Mouse (Mus musculus) limb, embryonic 12.5 days (tissue): ENCODE measurements around the gene Mfsd6l. TPM values are rescaled to one million over a fixed set of nuclear protein-coding genes. Genes with fewer than 3 reads are reported as not detected.

Source experiments
- ATAC-seq: fragments of 200-750 bp; cut with Nextera tagmentation; 2 replicates; pipeline ENCODE4 v1.8.0; 2017; ENCODE audit warnings: low read depth, moderate TSS enrichment; ENCODE audit not compliant: insufficient number of reproducible peaks, insufficient read depth, low FRiP score, low TSS enrichment
- H3K27ac ChIP-seq: fragments of 300-500 bp; sonication (generic); 2 replicates; pipeline ENCODE4 v1.5.1; 2016; ENCODE audit warnings: mild to moderate bottlenecking, moderate library complexity
- H3K27me3 ChIP-seq: fragments of 300-500 bp; sonication (generic); 2 replicates; pipeline ENCODE4 v1.6.1; 2016; ENCODE audit warnings: mild to moderate bottlenecking, moderate library complexity
- H3K36me3 ChIP-seq: fragments of 300-500 bp; sonication (generic); 2 replicates; pipeline ENCODE4 v1.6.1; 2016; ENCODE audit warnings: mild to moderate bottlenecking, moderate library complexity
- H3K4me1 ChIP-seq: fragments of 300-500 bp; sonication (generic); replicated peaks from 2 replicates; pipeline ENCODE4 v1.6.1; 2016
- H3K4me2 ChIP-seq: fragments of 300-500 bp; sonication (generic); 2 replicates; pipeline ENCODE4 v1.6.1; 2016; ENCODE audit warnings: mild to moderate bottlenecking, moderate library complexity
- H3K4me3 ChIP-seq: fragments of 300-500 bp; sonication (generic); replicated peaks from 2 replicates; pipeline ENCODE4 v1.5.1; 2016; ENCODE audit warnings: mild to moderate bottlenecking
- H3K9ac ChIP-seq: fragments of 300-500 bp; sonication (generic); replicated peaks from 2 replicates; pipeline ENCODE4 v1.6.1; 2016; ENCODE audit warnings: mild to moderate bottlenecking, moderate library complexity
- H3K9me3 ChIP-seq: fragments of 300-500 bp; sonication (generic); 2 replicates; pipeline ENCODE4 v1.6.1; 2016; ENCODE audit warnings: mild to moderate bottlenecking, moderate library complexity
- WGBS: fragments of 180-500 bp; shearing (Covaris S2); methylation state at CpG from one replicate; pipeline ENCODE4 v1.1.7; 2016; 5-methylcytosine and 5-hydroxymethylcytosine counted together
- polyA plus RNA-seq: library from polyadenylated mRNA; unstranded; fragments of >200 nt; fragmentation: Nextera tagmentation; extraction: Ambion mirVana; gene quantifications from 2 replicates; pipeline ENCODE4 v1.2.1, GENCODE M21; 2016

Mfsd6l gene
- polyA plus RNA-seq, 1 experiment from 2014 or later: not detected

GRCm38 (mm10) chr11:68580566-68580965 is 24.6 kb downstream of the Mfsd6l start:
- no peak overlapping the region for H3K4me3 ChIP-seq
- H3K9me3 ChIP-seq: no peaks in the 10 kb centered on the region
- no peak overlapping the region for H3K4me2 ChIP-seq
- peaks cover 7% of the 10 kb centered on the region for H3K4me1 ChIP-seq
- peak overlapping the region; percentile 45; the same call in 1 of the 2 replicates for H3K27ac ChIP-seq
- H3K27me3 ChIP-seq: no peaks in the 10 kb centered on the region
- H3K9ac ChIP-seq: no peak overlapping the region
- ATAC-seq: no peak
- WGBS: 40% methylated on average over 6 of the region's 6 CpGs
- H3K36me3 ChIP-seq: no peaks in the 10 kb centered on the region

- WGBS: 89% methylated on average over 13 of the region's 13 CpGs
- H3K36me3 ChIP-seq: no peaks in the 10 kb centered on the region
- no peaks in the 10 kb centered on the region for H3K9me3 ChIP-seq
- no peak overlapping the region for H3K27ac ChIP-seq
- no peak overlapping the region for H3K9ac ChIP-seq
- no peak overlapping the region for H3K4me3 ChIP-seq
- H3K27me3 ChIP-seq: no peaks in the 10 kb centered on the region
- no peak overlapping the region for H3K4me2 ChIP-seq
- ATAC-seq: no peak
- peaks cover 7% of the 10 kb centered on the region for H3K4me1 ChIP-seq
These were observed 27.2 kb downstream of the Mfsd6l start for GRCm38 (mm10) chr11:68583225-68583624.

- WGBS: 85% methylated on average over 8 of the region's 8 CpGs
- Histone ChIP-seq H3K4me3 (no peak overlapping the region), H3K27me3 (no peaks in the 10 kb centered on the region), H3K27ac (no peak overlapping the region), H3K4me2 (no peak overlapping the region), H3K4me1 (peaks cover 7% of the 10 kb centered on the region), H3K36me3 (no peaks in the 10 kb centered on the region), H3K9ac (no peak overlapping the region), H3K9me3 (no peaks in the 10 kb centered on the region)
- no peak for ATAC-seq
These were observed 28.0 kb downstream of the Mfsd6l start for GRCm38 (mm10) chr11:68583906-68584480.

DNA sequence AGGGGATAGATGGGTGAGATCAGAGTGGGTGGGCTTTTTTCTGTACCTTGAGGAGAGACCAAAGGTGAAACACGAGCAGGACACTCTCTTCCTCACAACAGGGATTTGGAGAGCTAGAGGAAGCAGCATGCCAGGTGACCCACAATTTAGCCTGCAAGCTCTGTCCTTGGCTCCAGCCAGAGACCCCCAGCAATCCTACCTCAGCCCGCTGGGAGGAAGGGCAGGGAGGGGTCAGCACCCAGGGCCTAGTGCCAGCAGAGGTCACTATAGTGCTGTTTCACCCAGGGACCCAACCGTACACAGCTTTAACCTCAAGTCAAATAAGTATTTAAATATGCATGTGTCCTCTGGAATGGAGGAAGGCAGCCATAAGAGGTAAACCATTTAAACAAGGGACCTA is 29.9 kb downstream of the Mfsd6l start:
- WGBS: 7% methylated on average over 3 of the region's 3 CpGs
- peak; percentile 68; the same call in 1 of the 2 replicates for ATAC-seq
- H3K9me3 ChIP-seq: no peaks in the 10 kb centered on the region
- H3K4me1 ChIP-seq: no peaks in the 10 kb centered on the region
- H3K27ac ChIP-seq: no peak overlapping the region
- H3K9ac ChIP-seq: no peak overlapping the region
- H3K36me3 ChIP-seq: no peaks in the 10 kb centered on the region
- no peaks in the 10 kb centered on the region for H3K27me3 ChIP-seq
- no peak overlapping the region for H3K4me3 ChIP-seq
- no peak overlapping the region for H3K4me2 ChIP-seq

DNA sequence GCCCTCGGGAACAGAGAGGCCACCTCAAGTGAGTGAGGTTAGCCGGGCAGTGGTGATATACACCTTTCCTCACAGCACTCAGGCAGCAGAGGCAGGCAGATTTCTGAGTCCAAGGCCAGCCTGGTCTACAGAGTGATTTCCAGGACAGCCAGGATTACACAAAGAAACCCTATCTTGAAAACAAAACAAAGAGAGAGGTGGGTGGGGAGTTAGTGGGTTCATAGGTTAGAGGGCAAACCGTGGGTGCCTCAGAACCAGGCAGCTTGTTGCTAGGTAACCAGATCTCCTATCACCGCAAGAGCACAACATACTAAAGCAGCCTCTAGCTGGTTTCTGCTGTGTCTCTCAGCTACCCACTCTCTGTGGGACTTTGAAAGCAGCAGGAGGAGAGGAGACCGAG is 30.7 kb downstream of the Mfsd6l start, which contains the start of gene Ccdc42:
Ccdc42 (plus strand) TSS at position 301 of the 400 bp plus-strand sequence.
- Histone ChIP-seq H3K36me3 (no peaks in the 10 kb centered on the region), H3K4me3 (no peak within 1 kb of the TSS), H3K27me3 (no peaks in the 10 kb centered on the region), H3K27ac (no peak within 1 kb of the TSS), H3K4me1 (peaks cover 6% of the 10 kb centered on the region), H3K9me3 (no peaks in the 10 kb centered on the region), H3K9ac (no peak within 1 kb of the TSS), H3K4me2 (no peak within 1 kb of the TSS)
- no peak for ATAC-seq
- 80% methylated on average over 5 of the region's 5 CpGs for WGBS

GRCm38 (mm10) chr11:68589055-68589809 is 33.2 kb downstream of the Mfsd6l start:
- no peak overlapping the region for H3K4me3 ChIP-seq
- H3K27me3 ChIP-seq: no peaks in the 10 kb centered on the region
- H3K4me1 ChIP-seq: peaks cover 19% of the 10 kb centered on the region
- H3K9ac ChIP-seq: no peak overlapping the region
- no peaks in the 10 kb centered on the region for H3K36me3 ChIP-seq
- H3K4me2 ChIP-seq: no peak overlapping the region
- 69% methylated on average over 8 of the region's 8 CpGs for whole genome bisulfite sequencing
- no peak overlapping the region for H3K27ac ChIP-seq
- H3K9me3 ChIP-seq: no peaks in the 10 kb centered on the region
- ATAC-seq: no peak

DNA sequence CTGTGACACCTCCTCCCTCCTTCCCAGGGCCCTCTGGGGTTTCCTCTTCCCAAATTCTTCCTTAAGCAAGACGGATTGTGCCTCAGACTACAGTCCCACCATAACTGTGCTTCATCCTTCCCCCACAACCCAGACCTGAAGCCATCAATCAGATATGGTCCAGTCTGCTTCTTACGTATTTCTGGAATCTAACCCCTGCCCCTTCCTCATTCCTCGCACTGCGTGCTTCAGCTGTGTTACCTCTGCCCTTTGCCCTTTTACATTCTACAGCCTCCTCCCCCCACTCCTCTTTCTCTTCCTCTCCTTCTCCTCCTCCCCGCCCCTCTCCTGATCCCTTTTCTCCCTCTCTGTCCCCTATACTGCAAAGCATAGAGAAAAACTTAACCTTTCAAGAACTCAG is 35.7 kb downstream of the Mfsd6l start:
- Histone ChIP-seq H3K4me3 (no peak overlapping the region), H3K4me2 (no peak overlapping the region), H3K9me3 (no peaks in the 10 kb centered on the region), H3K27ac (no peak overlapping the region), H3K36me3 (no peaks in the 10 kb centered on the region), H3K9ac (no peak overlapping the region), H3K4me1 (peaks cover 21% of the 10 kb centered on the region), H3K27me3 (no peaks in the 10 kb centered on the region)
- WGBS: 18% methylated on average over 5 of the region's 5 CpGs
- no peak for ATAC-seq

GRCm38 (mm10) chr11:68593247-68593646 is 37.3 kb downstream of the Mfsd6l start:
- Histone ChIP-seq H3K4me2 (no peak overlapping the region), H3K27me3 (no peaks in the 10 kb centered on the region), H3K36me3 (no peaks in the 10 kb centered on the region), H3K9me3 (no peaks in the 10 kb centered on the region), H3K4me3 (no peak overlapping the region), H3K9ac (no peak overlapping the region), H3K4me1 (peaks cover 28% of the 10 kb centered on the region), H3K27ac (peak overlapping the region; percentile 56)
- ATAC-seq: no peak
- WGBS: 45% methylated on average over 3 of the region's 3 CpGs

DNA sequence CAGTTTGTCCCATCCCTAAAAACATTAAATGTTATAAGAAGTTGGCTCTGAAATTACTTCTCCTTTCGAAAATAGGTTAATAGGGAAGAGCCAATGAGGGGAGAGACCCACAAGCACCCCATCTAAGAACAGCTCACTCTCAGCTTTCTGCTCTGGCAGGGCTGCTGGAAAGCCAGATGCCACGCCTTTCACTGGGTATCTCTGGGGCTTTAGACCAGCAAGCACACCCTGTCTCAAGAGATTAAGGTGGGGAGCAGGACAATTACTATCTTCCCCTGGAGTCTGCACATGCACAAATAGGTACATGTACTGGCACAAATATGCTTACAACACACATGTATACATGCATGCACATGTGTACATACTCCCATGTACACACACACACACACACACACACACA is 41.9 kb downstream of the Mfsd6l start:
- WGBS: 91% methylated on average over 2 of the region's 2 CpGs
- Histone ChIP-seq H3K4me2 (no peak overlapping the region), H3K4me1 (peaks cover 50% of the 10 kb centered on the region), H3K9me3 (no peaks in the 10 kb centered on the region), H3K27me3 (no peaks in the 10 kb centered on the region), H3K4me3 (no peak overlapping the region), H3K27ac (no peak overlapping the region), H3K9ac (no peak overlapping the region), H3K36me3 (no peaks in the 10 kb centered on the region)
- no peak for ATAC-seq

GRCm38 (mm10) chr11:68600551-68601021 is 44.6 kb downstream of the Mfsd6l start:
- no peak overlapping the region for H3K9ac ChIP-seq
- H3K27me3 ChIP-seq: no peaks in the 10 kb centered on the region
- no peak overlapping the region for H3K4me3 ChIP-seq
- 0 out of 2 replicates have a peak overlapping the region, but pooled peaks have one; percentile 10 for H3K4me2 ChIP-seq
- no peaks in the 10 kb centered on the region for H3K36me3 ChIP-seq
- no peaks in the 10 kb centered on the region for H3K9me3 ChIP-seq
- H3K4me1 ChIP-seq: peaks cover 41% of the 10 kb centered on the region
- no peak for ATAC-seq
- 15% methylated on average over 6 of the region's 6 CpGs for WGBS
- H3K27ac ChIP-seq: peak overlapping the region; percentile 89

DNA sequence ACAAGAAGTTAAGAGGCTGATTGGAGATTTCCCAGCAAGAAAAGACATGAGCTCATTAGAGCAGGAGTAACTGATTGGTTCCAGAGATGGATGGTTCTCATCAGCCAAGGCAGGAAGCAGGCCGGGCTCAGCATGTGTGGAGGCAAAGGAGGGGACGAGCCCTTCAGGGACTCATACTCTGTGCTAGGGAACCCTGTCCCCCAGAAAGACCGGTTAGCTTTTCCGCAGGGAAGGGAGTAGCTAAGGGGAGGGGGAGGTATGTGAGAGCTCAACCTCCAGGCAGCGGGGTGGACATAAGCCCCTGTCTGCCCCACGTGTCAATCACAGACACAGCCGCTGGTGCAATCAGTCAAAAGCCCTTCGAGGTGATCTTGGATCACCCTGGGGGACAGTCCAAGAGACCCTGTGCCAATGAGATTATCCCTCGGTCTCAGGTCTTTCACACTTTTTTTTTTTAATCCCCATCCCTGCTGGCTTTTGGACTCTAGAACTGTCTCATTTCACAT is 45.6 kb downstream of the Mfsd6l start:
- Histone ChIP-seq H3K4me3 (no peak overlapping the region), H3K27me3 (no peaks in the 10 kb centered on the region), H3K4me1 (peaks cover 41% of the 10 kb centered on the region), H3K36me3 (no peaks in the 10 kb centered on the region), H3K9ac (no peak overlapping the region), H3K4me2 (peak overlapping the region; percentile 13; the same call in 1 of the 2 replicates), H3K9me3 (no peaks in the 10 kb centered on the region), H3K27ac (peak overlapping the region; percentile 89)
- 4% methylated on average over 9 of the region's 9 CpGs for WGBS
- peak; percentile 54; the same call in 1 of the 2 replicates for ATAC-seq
